Mouse (Mus musculus) liver, adult 2 months (tissue): Measurements from ENCODE around the gene L3mbtl2.

Source experiments
- CTCF ChIP-seq: fragments of 200-500 bp; IDR thresholded peaks from 2 replicates; pipeline ENCODE4 v1.5.1; 2011; ENCODE audit warnings: low read depth, low read length, control low read depth
- POLR2A ChIP-seq: fragments of 200-500 bp; IDR thresholded peaks from 2 replicates; pipeline ENCODE4 v1.6.1; 2011; ENCODE audit warnings: low read length, control low read depth; ENCODE audit not compliant: insufficient read depth; ENCODE audit errors: extremely low read depth

- TF ChIP-seq CTCF = no peak
- TF ChIP-seq POLR2A = no peak
Measured at GRCm38 (mm10) chr15:81700161-81700560, 36.5 kb downstream of the L3mbtl2 start.
